Mouse (Mus musculus) G1E-ER4 (cell line): ENCODE measurements around the gene Arhgef10l. TPM values are rescaled to one million over a fixed set of nuclear protein-coding genes. Genes with fewer than 3 reads are reported as not detected.

Source experiments
- GATA1 ChIP-seq: IDR thresholded peaks from one replicate; pipeline ENCODE4 v1.8.0; 2012; ENCODE audit warnings: low read length, inconsistent platforms
- polyA plus RNA-seq: library from polyadenylated mRNA; stranded (reverse); fragments of >175 nt; gene quantifications from 2 replicates; pipeline ENCODE4 v1.2.3, GENCODE M21; 2012

Gene Arhgef10l
- polyA plus RNA-seq, 1 experiment: 0.02 TPM

- TF ChIP-seq GATA1: no peak
These were observed 185.3 kb downstream of the Arhgef10l start for GRCm38 (mm10) chr4:140480369-140481067.

DNA sequence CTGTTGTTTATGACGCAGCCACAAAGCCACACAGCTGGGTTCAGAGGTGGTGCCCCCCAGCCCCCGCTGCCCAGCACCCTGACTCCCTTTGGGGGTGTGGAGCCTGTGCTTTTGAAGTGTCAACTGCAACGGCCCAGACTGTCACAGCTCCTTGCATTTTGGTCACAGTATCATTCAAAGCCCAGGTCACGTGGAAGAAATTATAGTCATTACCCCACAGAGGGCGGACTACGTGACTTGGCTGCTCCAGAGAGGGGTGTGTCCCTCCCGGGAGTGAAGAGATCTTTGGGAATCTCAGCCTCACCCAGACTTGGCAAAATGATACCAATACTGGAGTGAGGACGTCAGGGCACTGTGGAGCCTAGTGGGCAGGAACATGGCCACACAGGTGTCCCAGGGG is 190.6 kb downstream of the Arhgef10l start:
- no peak for TF ChIP-seq GATA1

DNA sequence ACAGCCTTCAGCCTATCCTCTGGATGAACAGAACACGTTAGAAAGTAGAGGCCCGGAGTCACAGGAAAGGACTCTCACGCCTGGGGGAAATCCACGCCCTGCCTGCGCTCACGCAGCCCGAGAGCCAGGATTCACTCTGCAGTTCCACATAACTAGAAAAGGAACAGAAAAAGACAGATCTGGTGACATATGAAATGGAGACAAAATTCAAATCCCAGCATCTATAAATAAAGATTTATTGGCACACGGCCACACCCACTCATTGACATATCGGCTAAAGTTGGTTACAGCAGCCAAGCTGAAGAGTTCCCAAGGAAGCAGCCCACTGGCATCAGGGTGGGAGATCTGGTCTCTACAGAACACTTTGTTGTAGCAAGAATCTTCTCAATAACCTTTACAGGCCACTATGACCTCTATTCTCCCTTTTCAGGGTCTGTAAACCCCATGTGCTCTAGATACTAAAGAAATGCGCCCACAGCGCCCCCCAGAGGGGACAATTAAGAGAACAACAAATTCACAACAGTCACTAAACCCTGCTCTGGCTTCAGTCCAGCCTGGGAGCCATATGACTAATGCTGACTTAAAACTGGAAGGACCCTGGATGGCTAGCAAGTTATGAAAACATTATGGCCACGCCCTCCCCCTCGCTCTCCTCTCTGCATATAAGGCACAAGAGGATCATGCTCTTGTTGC is 195.9 kb downstream of the Arhgef10l start:
- TF ChIP-seq GATA1: no peak

GRCm38 (mm10) chr4:140467254-140467791 is 198.5 kb downstream of the Arhgef10l start:
- TF ChIP-seq GATA1: no peak

Other genes starting within 250 kb of the Arhgef10l start
- 420 and 547 TPM in 2 replicates for gene Rcc2, start 34.5 kb upstream of the Arhgef10l start, polyA plus RNA-seq
- gene Padi6, start 76.6 kb upstream of the Arhgef10l start, polyA plus RNA-seq: not detected in 2 replicates
- not detected in 2 replicates for gene Padi4, start 108.2 kb upstream of the Arhgef10l start, polyA plus RNA-seq
- 3.2 and 3.4 TPM in 2 replicates for gene Padi3, start 144.6 kb upstream of the Arhgef10l start, polyA plus RNA-seq
- gene Padi1, start 179.8 kb upstream of the Arhgef10l start, polyA plus RNA-seq: 0.05 TPM in 1 of 2 replicates, not detected in the other
- gene Padi2, start 240.3 kb upstream of the Arhgef10l start, polyA plus RNA-seq: not detected in 2 replicates